Mouse (Mus musculus): Measurements from ENCODE around the gene Ccdc103. TPM values are rescaled to one million over a fixed set of nuclear protein-coding genes. Genes with fewer than 3 reads are reported as not detected.
A peak's percentile ranks its signal among the peaks of the same experiment; 100 is the strongest.

Gene Ccdc103
- 2.1 and 2.4 TPM in 2 replicates for polyA plus RNA-seq (2014; fragmentation: Nextera tagmentation; extraction: Ambion mirVana)

- Histone ChIP-seq H3K9ac (replicated peaks; ENCODE audit: low read depth, low read length) (peak within 1 kb of the TSS; percentile 72), H3K27me3 (ENCODE audit: control insufficient read depth, insufficient read depth, low read length) (no peaks in the 10 kb centered on the region), H3K4me1 (ENCODE audit: control insufficient read depth, insufficient read depth, low read length) (peaks cover 12% of the 10 kb centered on the region), H3K4me3 (ENCODE audit: low read depth, low read length) (peak within 1 kb of the TSS; percentile 56), H3K9me3 (ENCODE audit: control insufficient read depth, low read length) (no peaks in the 10 kb centered on the region), H3K4me2 (ENCODE audit: low read depth, low read length) (peak within 1 kb of the TSS; percentile 75), H3K36me3 (ENCODE audit: control insufficient read depth, insufficient read depth, low read length) (peaks cover 14% of the 10 kb centered on the region; the same call in 1 of the 2 replicates), H3K27ac (ENCODE audit: low read depth, low read length) (peak within 1 kb of the TSS; percentile 86)
- under 1% methylated on average over 59 of the region's 62 CpGs for WGBS
- peak; percentile 92 for ATAC-seq (ENCODE audit: low read depth)
These were observed at the start of gene Ccdc103, which contains the start of gene Eftud2 for GRCm38 (mm10) chr11:102880585-102881313. Gene Ccdc103, plus strand, starts transcription at chr11:102881204. Gene Eftud2, minus strand, starts transcription at chr11:102880985.

DNA sequence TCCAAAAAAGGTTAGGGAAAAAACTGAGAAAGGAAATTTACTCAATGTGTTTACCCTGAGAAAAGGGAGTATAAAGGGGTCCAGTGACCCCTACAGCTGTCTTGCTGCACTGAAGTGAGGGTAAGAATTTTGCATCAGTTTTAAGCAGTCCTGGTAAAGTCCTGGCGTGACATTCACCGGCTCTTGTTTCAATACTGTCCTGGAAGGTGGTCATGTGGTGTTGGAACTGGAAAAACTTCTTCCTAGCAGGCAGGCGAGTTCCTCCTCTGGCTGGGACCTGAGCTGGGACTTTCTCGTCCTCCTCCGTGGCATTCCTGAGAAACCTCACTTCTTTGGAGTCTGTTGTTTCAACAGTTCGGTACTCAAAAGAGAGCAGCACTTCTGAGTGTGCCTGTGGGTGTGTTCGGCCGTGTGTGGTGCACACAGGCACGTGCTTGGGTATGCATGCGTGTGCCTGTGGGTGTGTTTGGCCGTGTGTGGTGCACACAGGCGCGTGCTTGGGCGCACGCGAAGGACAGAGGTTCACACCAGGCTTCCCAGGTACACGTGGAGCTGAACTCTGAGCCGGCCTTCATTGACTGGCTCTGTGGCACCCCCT lies 48.2 kb upstream of the Ccdc103 start:
- no peaks in the 10 kb centered on the region for H3K9me3 ChIP-seq (ENCODE audit: control insufficient read depth, low read length)
- H3K27ac ChIP-seq (ENCODE audit: low read depth, low read length), result no peak overlapping the region
- ATAC-seq (ENCODE audit: low read depth), result no peak
- peaks cover 9% of the 10 kb centered on the region for H3K36me3 ChIP-seq (ENCODE audit: control insufficient read depth, insufficient read depth, low read length)
- 78% methylated on average over 18 of the region's 18 CpGs for WGBS
- H3K4me2 ChIP-seq (ENCODE audit: low read depth, low read length), result no peak overlapping the region
- H3K9ac ChIP-seq (replicated peaks; ENCODE audit: low read depth, low read length), result no peak overlapping the region
- no peaks in the 10 kb centered on the region for H3K4me1 ChIP-seq (ENCODE audit: control insufficient read depth, insufficient read depth, low read length)
- H3K27me3 ChIP-seq (ENCODE audit: control insufficient read depth, insufficient read depth, low read length), result no peaks in the 10 kb centered on the region
- H3K4me3 ChIP-seq (ENCODE audit: low read depth, low read length), result no peak overlapping the region

- Histone ChIP-seq H3K36me3 (ENCODE audit: control insufficient read depth, insufficient read depth, low read length) (peaks cover 23% of the 10 kb centered on the region), H3K4me3 (ENCODE audit: low read depth, low read length) (no peak overlapping the region), H3K27ac (ENCODE audit: low read depth, low read length) (no peak overlapping the region), H3K4me2 (ENCODE audit: low read depth, low read length) (no peak overlapping the region), H3K9me3 (ENCODE audit: control insufficient read depth, low read length) (no peaks in the 10 kb centered on the region), H3K9ac (replicated peaks; ENCODE audit: low read depth, low read length) (no peak overlapping the region), H3K4me1 (ENCODE audit: control insufficient read depth, insufficient read depth, low read length) (no peaks in the 10 kb centered on the region), H3K27me3 (ENCODE audit: control insufficient read depth, insufficient read depth, low read length) (no peaks in the 10 kb centered on the region)
- WGBS, result 74% methylated on average over 10 of the region's 10 CpGs
- no peak for ATAC-seq (ENCODE audit: low read depth)
These were observed 46.8 kb upstream of the Ccdc103 start for GRCm38 (mm10) chr11:102834219-102834618.

GRCm38 (mm10) chr11:102835549-102835948 lies 45.5 kb upstream of the Ccdc103 start, which contains the start of gene Higd1b:
Gene Higd1b, plus strand, starts transcription at chr11:102835849.
- no peaks in the 10 kb centered on the region for H3K4me1 ChIP-seq (ENCODE audit: control insufficient read depth, insufficient read depth, low read length)
- H3K4me3 ChIP-seq (ENCODE audit: low read depth, low read length), result no peak within 1 kb of the TSS
- no peak within 1 kb of the TSS for H3K4me2 ChIP-seq (ENCODE audit: low read depth, low read length)
- ATAC-seq (ENCODE audit: low read depth), result no peak
- H3K9me3 ChIP-seq (ENCODE audit: control insufficient read depth, low read length), result no peaks in the 10 kb centered on the region
- peaks cover 35% of the 10 kb centered on the region for H3K36me3 ChIP-seq (ENCODE audit: control insufficient read depth, insufficient read depth, low read length)
- no peak within 1 kb of the TSS for H3K9ac ChIP-seq (replicated peaks; ENCODE audit: low read depth, low read length)
- H3K27me3 ChIP-seq (ENCODE audit: control insufficient read depth, insufficient read depth, low read length), result no peaks in the 10 kb centered on the region
- 78% methylated on average over 4 of the region's 4 CpGs for WGBS
- H3K27ac ChIP-seq (ENCODE audit: low read depth, low read length), result no peak within 1 kb of the TSS

DNA sequence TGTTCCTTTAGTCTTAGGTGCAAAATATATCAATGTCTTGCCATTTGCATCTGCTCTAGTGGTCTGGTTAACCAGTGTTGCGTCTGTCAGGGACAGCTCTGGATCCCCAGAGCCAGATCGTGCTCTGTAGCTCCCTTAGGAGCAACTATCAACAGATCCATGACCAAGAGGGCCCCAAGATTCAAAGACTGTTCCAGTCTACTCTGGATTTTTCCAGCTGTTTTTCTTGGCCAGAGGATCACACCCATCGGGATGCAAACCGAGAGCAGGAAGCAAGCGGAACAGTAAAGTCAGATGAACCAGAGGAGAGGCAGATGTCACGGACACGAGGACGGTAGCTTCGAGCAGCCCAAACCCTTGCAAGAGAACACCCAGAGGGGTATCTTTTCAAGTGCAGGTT lies 44.9 kb upstream of the Ccdc103 start:
- H3K27me3 ChIP-seq (ENCODE audit: control insufficient read depth, insufficient read depth, low read length), result no peaks in the 10 kb centered on the region
- peaks cover 36% of the 10 kb centered on the region for H3K36me3 ChIP-seq (ENCODE audit: control insufficient read depth, insufficient read depth, low read length)
- H3K4me1 ChIP-seq (ENCODE audit: control insufficient read depth, insufficient read depth, low read length), result no peaks in the 10 kb centered on the region
- H3K27ac ChIP-seq (ENCODE audit: low read depth, low read length), result no peak overlapping the region
- no peak overlapping the region for H3K4me3 ChIP-seq (ENCODE audit: low read depth, low read length)
- no peaks in the 10 kb centered on the region for H3K9me3 ChIP-seq (ENCODE audit: control insufficient read depth, low read length)
- H3K4me2 ChIP-seq (ENCODE audit: low read depth, low read length), result no peak overlapping the region
- no peak overlapping the region for H3K9ac ChIP-seq (replicated peaks; ENCODE audit: low read depth, low read length)
- ATAC-seq (ENCODE audit: low read depth), result no peak
- WGBS, result 87% methylated on average over 9 of the region's 9 CpGs

DNA sequence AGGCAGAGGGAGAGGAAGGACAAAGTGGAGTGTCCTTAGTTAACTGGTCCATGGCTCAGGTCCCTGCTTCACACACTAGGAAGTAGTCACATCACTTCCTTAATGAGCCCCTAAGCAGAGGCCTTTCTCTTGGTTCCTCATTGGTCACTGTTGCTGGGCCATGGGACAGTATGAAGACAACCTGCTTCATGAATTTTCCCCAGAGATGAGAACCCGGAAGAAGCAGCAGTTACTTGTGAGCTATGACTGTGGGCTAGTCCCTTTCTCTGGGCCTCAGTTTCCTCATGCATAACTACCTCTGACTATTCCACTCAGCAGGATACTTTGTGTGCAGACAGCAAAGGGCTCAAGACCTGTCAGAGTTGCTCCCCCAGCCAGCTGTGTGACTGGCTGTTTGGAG lies 43.6 kb upstream of the Ccdc103 start:
- no peaks in the 10 kb centered on the region for H3K4me1 ChIP-seq (ENCODE audit: control insufficient read depth, insufficient read depth, low read length)
- no peaks in the 10 kb centered on the region for H3K9me3 ChIP-seq (ENCODE audit: control insufficient read depth, low read length)
- 100% methylated on average over 1 of the region's 1 CpGs for WGBS
- no peak overlapping the region for H3K4me3 ChIP-seq (ENCODE audit: low read depth, low read length)
- no peaks in the 10 kb centered on the region for H3K27me3 ChIP-seq (ENCODE audit: control insufficient read depth, insufficient read depth, low read length)
- no peak overlapping the region for H3K9ac ChIP-seq (replicated peaks; ENCODE audit: low read depth, low read length)
- no peak for ATAC-seq (ENCODE audit: low read depth)
- no peak overlapping the region for H3K4me2 ChIP-seq (ENCODE audit: low read depth, low read length)
- H3K27ac ChIP-seq (ENCODE audit: low read depth, low read length), result no peak overlapping the region
- peaks cover 46% of the 10 kb centered on the region for H3K36me3 ChIP-seq (ENCODE audit: control insufficient read depth, insufficient read depth, low read length)

- no peak overlapping the region for H3K4me3 ChIP-seq (ENCODE audit: low read depth, low read length)
- H3K4me1 ChIP-seq (ENCODE audit: control insufficient read depth, insufficient read depth, low read length), result no peaks in the 10 kb centered on the region
- H3K27ac ChIP-seq (ENCODE audit: low read depth, low read length), result no peak overlapping the region
- H3K4me2 ChIP-seq (ENCODE audit: low read depth, low read length), result no peak overlapping the region
- no peaks in the 10 kb centered on the region for H3K9me3 ChIP-seq (ENCODE audit: control insufficient read depth, low read length)
- peaks cover 53% of the 10 kb centered on the region for H3K36me3 ChIP-seq (ENCODE audit: control insufficient read depth, insufficient read depth, low read length)
- 83% methylated on average over 2 of the region's 2 CpGs for WGBS
- no peak for ATAC-seq (ENCODE audit: low read depth)
- no peak overlapping the region for H3K9ac ChIP-seq (replicated peaks; ENCODE audit: low read depth, low read length)
- H3K27me3 ChIP-seq (ENCODE audit: control insufficient read depth, insufficient read depth, low read length), result no peaks in the 10 kb centered on the region
These were observed 42.9 kb upstream of the Ccdc103 start for GRCm38 (mm10) chr11:102838126-102838525.

DNA sequence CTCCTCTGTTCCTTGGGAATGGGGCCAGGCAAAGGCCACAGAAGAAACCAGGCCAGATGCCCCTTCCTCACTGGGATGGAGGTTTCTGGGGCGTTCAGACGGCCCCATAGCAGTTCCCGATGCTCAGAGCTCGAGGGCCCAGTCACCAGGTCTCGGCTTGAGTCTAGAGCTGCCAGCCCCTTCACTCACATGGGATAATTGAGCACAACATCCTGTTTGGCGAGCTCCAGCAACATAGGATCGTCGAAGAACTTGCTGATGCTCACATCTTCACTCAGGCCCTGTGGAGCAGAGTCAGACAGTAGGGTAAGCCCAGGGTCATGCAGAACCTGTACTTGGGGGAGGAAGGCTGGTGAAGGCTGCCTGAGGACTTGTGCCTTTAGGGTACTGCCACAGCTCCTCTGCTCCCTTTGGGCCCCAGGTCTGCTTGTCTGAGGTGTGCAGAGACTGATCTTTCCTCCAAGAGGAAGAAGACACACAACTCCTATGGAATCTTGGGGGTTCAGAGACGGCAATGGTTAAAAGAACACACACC lies 42.3 kb upstream of the Ccdc103 start:
- Histone ChIP-seq H3K36me3 (ENCODE audit: control insufficient read depth, insufficient read depth, low read length) (peaks cover 58% of the 10 kb centered on the region), H3K4me2 (ENCODE audit: low read depth, low read length) (no peak overlapping the region), H3K9ac (replicated peaks; ENCODE audit: low read depth, low read length) (no peak overlapping the region), H3K9me3 (ENCODE audit: control insufficient read depth, low read length) (no peaks in the 10 kb centered on the region), H3K27ac (ENCODE audit: low read depth, low read length) (no peak overlapping the region), H3K4me3 (ENCODE audit: low read depth, low read length) (no peak overlapping the region), H3K4me1 (ENCODE audit: control insufficient read depth, insufficient read depth, low read length) (no peaks in the 10 kb centered on the region), H3K27me3 (ENCODE audit: control insufficient read depth, insufficient read depth, low read length) (no peaks in the 10 kb centered on the region)
- 95% methylated on average over 9 of the region's 9 CpGs for WGBS
- ATAC-seq (ENCODE audit: low read depth), result no peak

DNA sequence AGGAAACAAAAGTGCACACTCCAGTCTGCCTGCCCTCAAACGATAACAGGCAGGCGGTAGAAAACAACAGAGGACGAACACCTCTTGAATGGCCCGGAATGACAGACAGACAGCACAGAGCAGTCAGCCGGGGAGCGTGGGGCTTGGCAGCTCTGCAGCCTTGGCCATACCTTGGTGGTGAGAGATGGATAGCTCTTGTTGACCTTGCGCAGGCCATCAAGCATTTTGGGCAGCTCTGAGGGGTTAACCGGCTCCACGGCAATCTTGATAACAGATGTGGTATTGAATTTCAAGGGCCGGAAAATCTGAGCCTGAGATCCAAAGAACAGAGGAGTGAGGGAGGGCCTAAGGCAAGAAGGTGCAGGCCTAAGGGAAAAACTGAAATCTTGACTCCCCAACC lies 35.1 kb upstream of the Ccdc103 start:
- Histone ChIP-seq H3K27ac (ENCODE audit: low read depth, low read length) (no peak overlapping the region), H3K4me3 (ENCODE audit: low read depth, low read length) (no peak overlapping the region), H3K27me3 (ENCODE audit: control insufficient read depth, insufficient read depth, low read length) (no peaks in the 10 kb centered on the region), H3K4me1 (ENCODE audit: control insufficient read depth, insufficient read depth, low read length) (no peaks in the 10 kb centered on the region), H3K9me3 (ENCODE audit: control insufficient read depth, low read length) (no peaks in the 10 kb centered on the region), H3K36me3 (ENCODE audit: control insufficient read depth, insufficient read depth, low read length) (peaks cover 88% of the 10 kb centered on the region), H3K4me2 (ENCODE audit: low read depth, low read length) (no peak overlapping the region), H3K9ac (replicated peaks; ENCODE audit: low read depth, low read length) (no peak overlapping the region)
- no peak for ATAC-seq (ENCODE audit: low read depth)
- 89% methylated on average over 10 of the region's 10 CpGs for WGBS

Measured in neural tube, embryonic 14.5 days (tissue).